ENCODE assay signal across 20 mouse cellular contexts in genomic region chr2:131520743-131521142, GRCm38 (mm10). TPM values are rescaled to one million over a fixed set of nuclear protein-coding genes. Genes with fewer than 3 reads are reported as not detected.
A peak's percentile ranks its signal among the peaks of the same experiment; 100 is the strongest.
DNase-seq lines count a peak whose midpoint lies in the region; TF ChIP-seq lines count a peak whose summit lies in the region.
"Had no signal": no experiment of that assay in that cellular context is flagged by ENCODE, and none has a peak within 500 bp of the region (broad histone marks: within the 10 kb centered on the region; RNA-seq: fewer than 3 reads in every experiment).

No protein-coding gene starts in this region.

- no peaks in the 10 kb centered on the region; the same call in 1 of the 2 replicates for H3K79me2 ChIP-seq in heart, adult 2 months (replicated peaks; ENCODE audit: control insufficient read depth, insufficient read depth, low read length)

- no peaks in the 10 kb centered on the region for H3K4me1 ChIP-seq in heart, adult 2 months (ENCODE audit: control insufficient read depth, insufficient read depth, low read length)
- peaks cover 11% of the 10 kb centered on the region for H3K4me1 ChIP-seq in E14TG2a.4 (replicated peaks; ENCODE audit: low read depth, low read length)
- no peaks in the 10 kb centered on the region for H3K4me1 ChIP-seq in forebrain, embryonic 10.5 days
- H3K4me1 ChIP-seq: embryonic facial prominence, embryonic 10.5 days; embryonic facial prominence, embryonic 12.5 days; forebrain, embryonic 12.5 days had no signal

- no peaks in the 10 kb centered on the region for H3K9me3 ChIP-seq in E14TG2a.4 (ENCODE audit: low read length)
- no peaks in the 10 kb centered on the region for H3K9me3 ChIP-seq in forebrain, embryonic 10.5 days
- H3K9me3 ChIP-seq: embryonic facial prominence, embryonic 10.5 days; embryonic facial prominence, embryonic 12.5 days; forebrain, embryonic 12.5 days; G1E had no signal

- TF ChIP-seq EP300 in heart, adult 2 months (IDR thresholded peaks at IDR 0.05; ENCODE audit: insufficient read depth, low read depth, low read length) = no peak

- WGBS in heart, adult 2 months = 98% methylated on average over 19 of the region's 19 CpGs
- WGBS in forebrain, embryonic 10.5 days = 95% methylated on average over 19 of the region's 19 CpGs

- intact Hi-C loops in heart, adult 2 months (cut with DNase I) = no loop called here

- no peak overlapping the region for H3K4me3 ChIP-seq in heart, adult 2 months
- H3K4me3 ChIP-seq in E14TG2a.4 (replicated peaks; ENCODE audit: low read length) = peak overlapping the region; percentile 48
- H3K4me3 ChIP-seq in forebrain, embryonic 10.5 days = no peak overlapping the region
- H3K4me3 ChIP-seq: embryonic facial prominence, embryonic 10.5 days; embryonic facial prominence, embryonic 12.5 days; forebrain, embryonic 12.5 days had no signal

- no peak overlapping the region for H3K9ac ChIP-seq in heart, adult 2 months (ENCODE audit: low read depth, low read length)
- H3K9ac ChIP-seq: embryonic facial prominence, embryonic 12.5 days; forebrain, embryonic 12.5 days had no signal

- H3K27me3 ChIP-seq in heart, adult 2 months (ENCODE audit: control insufficient read depth, insufficient read depth, low read length) = no peaks in the 10 kb centered on the region
- H3K27me3 ChIP-seq in E14TG2a.4 (ENCODE audit: insufficient read depth, low read length) = peaks cover 3% of the 10 kb centered on the region; the same call in 1 of the 2 replicates
- no peaks in the 10 kb centered on the region for H3K27me3 ChIP-seq in forebrain, embryonic 10.5 days (ENCODE audit: poor library complexity, severe bottlenecking)
- H3K27me3 ChIP-seq: embryonic facial prominence, embryonic 12.5 days; forebrain, embryonic 12.5 days; Patski had no signal

- H3K36me3 ChIP-seq in heart, adult 2 months (ENCODE audit: control insufficient read depth, insufficient read depth, low read length) = no peaks in the 10 kb centered on the region
- H3K36me3 ChIP-seq in E14TG2a.4 (ENCODE audit: insufficient read depth, low read length) = peaks cover 54% of the 10 kb centered on the region
- peaks cover 20% of the 10 kb centered on the region for H3K36me3 ChIP-seq in forebrain, embryonic 10.5 days (replicated peaks)
- H3K36me3 ChIP-seq: G1E had no signal

- peak; percentile 90 for DNase-seq in heart, adult 11 months
- DNase-seq in heart, adult 2 months = no peak
- DNase-seq in R1 (ENCODE audit: low read depth, low spot score) = peak; percentile 10
- no peak for DNase-seq in adrenal gland, postnatal 25 days
- no peak for DNase-seq in forebrain, embryonic 10.5 days (ENCODE audit: extremely low spot score, low spot score)
- DNase-seq: adrenal gland, adult 8-10 months; adrenal gland, postnatal 14 days; cerebellum, adult 11 months; cerebellum, adult 18-20 months; cerebellum, adult 9-10 months; cerebellum, postnatal 10 days; cerebellum, postnatal 25 days had no signal

- TF ChIP-seq POLR2A in heart, adult 2 months (IDR thresholded peaks at IDR 0.05; ENCODE audit: insufficient read depth, low read depth, low read length) = no peak

- H3K27ac ChIP-seq in heart, adult 2 months = no peak overlapping the region
- H3K27ac ChIP-seq in forebrain, embryonic 10.5 days = no peak overlapping the region
- H3K27ac ChIP-seq: embryonic facial prominence, embryonic 10.5 days; embryonic facial prominence, embryonic 12.5 days; forebrain, embryonic 12.5 days had no signal

- TF ChIP-seq CTCF in heart, adult 2 months (IDR thresholded peaks at IDR 0.05) = no peak
- no peak for TF ChIP-seq CTCF in E14TG2a.4 (conservative IDR thresholded peaks at IDR 0.05; ENCODE audit: low read length)

RNA-seq across cellular contexts. Expression of gene Smox, which starts 29.4 kb away (rescaled TPM):
- 10 to 100 TPM; 23.0 to 28.1 TPM for total RNA-seq in heart, adult 2 months (2021)
- 34.8 and 39.8 TPM in 2 replicates for polyA plus RNA-seq in heart, adult 2 months (2012; rRNA removed)
- total RNA-seq in adrenal gland, postnatal 25 days (2021) = 24.9 and 25.2 TPM in 2 replicates
- polyA plus RNA-seq in forebrain, embryonic 10.5 days (2016; fragmentation: Nextera tagmentation; extraction: Ambion mirVana) = 31.7 TPM in 2 replicates

RNA-seq across cellular contexts. Expression of gene Adra1d, which starts 41.3 kb away (rescaled TPM):
- 1 to 10 TPM; 4.9 to 6.3 TPM for total RNA-seq in heart, adult 2 months (2021)
- 5.4 and 6.6 TPM in 2 replicates for polyA plus RNA-seq in heart, adult 2 months (2012; rRNA removed)
- 19.2 and 36.8 TPM in 2 replicates for total RNA-seq in adrenal gland, postnatal 25 days (2021)
- polyA plus RNA-seq in forebrain, embryonic 10.5 days (2016; fragmentation: Nextera tagmentation; extraction: Ambion mirVana) = 0.19 TPM in 1 of 2 replicates, not detected in the other
- total RNA-seq: G1E had no signal
- polyA plus RNA-seq: activated CD4-positive, CD25-positive, alpha-beta regulatory T cell, adult 4 months; embryonic facial prominence, embryonic 10.5 days; forebrain, embryonic 12.5 days; forebrain, embryonic 14.5 days; G1E had no signal

Comparison
In these comparisons a context has a peak if more than half of its experiments do, and no peak if none do; other contexts are left out.
1. DNase-seq: peak in heart, adult 11 months (single experiment) and R1 (single experiment); none in heart, adult 2 months (0 of 2), adrenal gland, postnatal 25 days (single experiment) and forebrain, embryonic 10.5 days (single experiment).